Mouse (Mus musculus) duodenum, adult 2 months (tissue): ENCODE measurements around the gene Gm10053. TPM values are rescaled to one million over a fixed set of nuclear protein-coding genes. Genes with fewer than 3 reads are reported as not detected.

Experiments used
- polyA plus RNA-seq: library from polyadenylated mRNA; depleted of rRNA; stranded (reverse); fragments of >200 nt; gene quantifications from 2 replicates; pipeline ENCODE4 v1.2.3, GENCODE M21; 2012; ENCODE audit warnings: low replicate concordance; rRNA removed

Gm10053 gene
- 2.6 and 5.9 TPM in 2 replicates for polyA plus RNA-seq

DNA sequence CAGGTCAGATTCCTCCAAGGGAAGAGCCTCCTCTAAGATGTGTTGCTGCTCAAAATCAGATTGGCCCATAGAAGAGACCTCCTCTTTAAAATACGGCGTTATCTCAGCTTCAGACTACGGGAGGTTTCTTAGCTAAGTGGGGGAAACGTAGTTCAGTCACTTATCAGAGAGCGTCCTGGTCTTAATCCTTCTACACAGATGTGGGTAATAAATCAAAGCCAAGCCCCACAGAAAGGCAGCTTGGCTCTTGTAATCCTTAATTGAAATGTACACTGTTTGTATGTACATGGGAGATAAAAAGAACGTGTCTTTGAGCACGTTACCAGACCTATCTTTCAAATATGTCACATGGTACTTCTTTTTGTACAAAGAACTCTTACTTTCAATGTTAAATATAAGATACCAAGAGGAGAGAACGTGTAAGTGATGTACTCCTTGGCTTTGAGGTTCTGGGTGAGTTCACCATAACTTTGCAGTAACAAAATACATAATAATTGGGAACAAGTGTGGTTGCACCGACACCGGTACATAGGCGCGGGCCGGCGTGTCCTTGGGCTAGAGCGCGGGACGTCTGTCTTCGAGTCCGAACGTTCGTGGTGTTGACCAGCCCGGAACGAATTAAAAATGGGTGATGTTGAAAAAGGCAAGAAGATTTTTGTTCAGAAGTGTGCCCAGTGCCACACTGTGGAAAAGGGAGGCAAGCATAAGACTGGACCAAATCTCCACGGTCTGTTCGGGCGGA lies at the start of gene Gm10053:
Gene Gm10053 (plus strand): TSS at position 558 of the 742 bp plus-strand sequence.

DNA sequence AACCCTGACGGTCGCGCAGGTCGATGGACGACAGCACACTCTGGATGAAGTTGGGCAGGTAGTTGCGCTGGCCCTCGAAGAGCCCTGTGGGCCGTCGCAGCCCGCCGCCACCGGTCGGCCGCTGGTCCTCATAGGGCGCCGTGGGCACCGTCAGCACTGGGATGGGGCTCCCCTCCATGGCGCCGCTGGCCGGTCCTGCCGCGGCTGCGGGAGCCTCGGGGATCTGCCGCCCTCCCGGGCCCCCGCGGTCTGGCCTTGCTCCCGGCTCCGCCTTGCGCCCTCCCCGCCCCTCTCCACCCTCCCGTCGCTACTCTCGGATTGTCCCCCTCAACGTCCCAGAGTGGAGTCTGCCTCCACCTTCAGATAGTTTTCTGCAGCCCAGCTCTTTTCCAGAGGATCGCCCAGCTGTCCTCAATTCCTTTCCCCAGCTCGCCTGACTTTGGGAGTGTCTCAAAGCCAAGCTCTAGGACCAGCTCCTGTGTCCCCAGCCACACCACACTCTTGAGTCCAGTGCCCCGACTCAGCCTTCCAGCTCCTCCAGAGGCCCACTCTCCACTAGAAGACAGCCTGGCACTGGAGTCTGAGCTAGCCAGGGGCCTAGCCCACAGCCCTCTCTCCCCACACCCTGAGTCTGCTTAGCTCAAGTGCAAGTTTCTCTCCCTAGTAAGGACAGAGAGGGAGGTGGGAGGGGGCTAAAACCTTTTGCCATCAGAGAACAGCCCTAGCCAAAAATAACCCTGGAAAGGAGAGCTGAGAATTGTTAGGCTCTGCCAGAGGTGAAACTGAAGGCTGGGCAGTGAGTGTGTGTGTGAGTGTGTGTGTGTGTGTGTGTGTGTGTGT lies 13.7 kb upstream of the Gm10053 start, which contains the start of gene Pgm5:
Gene Pgm5 (minus strand): TSS at position 244 of the 840 bp plus-strand sequence.

DNA sequence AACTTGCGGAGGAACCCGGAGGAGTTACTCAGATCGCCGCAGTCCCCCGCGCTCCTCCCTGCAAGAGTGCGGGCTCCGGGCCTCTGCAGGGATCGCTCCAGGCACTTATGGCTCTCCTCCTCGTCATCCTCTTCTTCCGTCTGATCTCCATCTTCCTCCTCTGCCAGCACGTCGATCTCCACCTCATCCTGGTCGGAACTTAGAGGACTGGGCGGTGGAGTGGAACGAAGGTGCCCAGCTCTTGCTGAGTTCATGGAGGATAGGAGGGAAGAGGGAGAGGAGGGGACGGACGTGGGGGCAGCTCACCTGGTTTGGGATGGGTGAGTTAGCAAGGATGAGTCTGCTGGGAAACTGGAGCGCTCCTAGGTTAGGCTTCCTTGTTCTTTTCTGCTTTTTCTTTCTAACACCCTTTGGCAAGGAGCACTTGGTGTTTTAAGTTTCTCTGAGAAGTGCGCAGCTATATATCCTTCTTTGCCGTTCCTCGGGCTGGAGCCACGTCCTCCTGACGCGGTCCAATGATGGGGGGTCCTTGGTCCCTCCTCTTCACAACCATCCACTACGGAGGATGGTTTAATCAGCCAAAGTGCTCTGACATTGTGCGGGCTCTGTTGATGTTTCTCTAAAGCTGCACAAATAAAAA lies 25.2 kb downstream of the Gm10053 start, which contains the start of gene Foxd4:
Gene Foxd4 (minus strand): TSS at position 617 of the 640 bp plus-strand sequence.

Other genes starting within 250 kb of the Gm10053 start
- gene Tmem252, start 201.7 kb upstream of the Gm10053 start, polyA plus RNA-seq = 3.4 and 8.3 TPM in 2 replicates
- 10.3 and 12.3 TPM in 2 replicates for gene Pgm5, start 13.8 kb upstream of the Gm10053 start, polyA plus RNA-seq
- not detected in 2 replicates for gene Foxd4, start 25.5 kb downstream of the Gm10053 start, polyA plus RNA-seq
- gene Cbwd1, start 85.9 kb downstream of the Gm10053 start, polyA plus RNA-seq = 0.05 and 0.65 TPM in 2 replicates
- 9.1 and 13.0 TPM in 2 replicates for gene Dock8, start 123.8 kb downstream of the Gm10053 start, polyA plus RNA-seq